Mouse (Mus musculus): ENCODE measurements around the gene Zfp62.

DNA sequence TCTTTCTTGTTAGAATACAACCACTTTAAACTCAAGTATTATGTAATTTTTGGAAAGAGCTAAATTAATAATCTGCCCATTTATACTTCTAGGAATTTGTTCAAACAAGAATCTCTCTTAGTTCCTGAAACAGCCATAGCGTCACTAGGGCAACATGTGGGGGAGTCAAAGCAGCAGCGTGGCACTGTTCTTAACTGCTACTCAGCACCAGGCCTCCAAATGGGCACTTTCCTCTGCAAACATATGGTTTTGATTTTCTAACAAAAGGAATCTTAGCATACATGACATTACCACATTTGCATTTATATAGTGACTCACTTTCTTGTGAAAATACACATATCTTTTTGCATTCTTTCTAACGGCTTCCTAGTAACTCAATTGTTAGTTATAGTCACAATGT, 29.7 kb downstream of the Zfp62 start:
- TF ChIP-seq EP300 (IDR thresholded peaks at IDR 0.05; ENCODE audit: low read depth), result no peak
- TF ChIP-seq CTCF (IDR thresholded peaks at IDR 0.05; ENCODE audit: low read depth), result no peak
